In the genomic region with DNA sequence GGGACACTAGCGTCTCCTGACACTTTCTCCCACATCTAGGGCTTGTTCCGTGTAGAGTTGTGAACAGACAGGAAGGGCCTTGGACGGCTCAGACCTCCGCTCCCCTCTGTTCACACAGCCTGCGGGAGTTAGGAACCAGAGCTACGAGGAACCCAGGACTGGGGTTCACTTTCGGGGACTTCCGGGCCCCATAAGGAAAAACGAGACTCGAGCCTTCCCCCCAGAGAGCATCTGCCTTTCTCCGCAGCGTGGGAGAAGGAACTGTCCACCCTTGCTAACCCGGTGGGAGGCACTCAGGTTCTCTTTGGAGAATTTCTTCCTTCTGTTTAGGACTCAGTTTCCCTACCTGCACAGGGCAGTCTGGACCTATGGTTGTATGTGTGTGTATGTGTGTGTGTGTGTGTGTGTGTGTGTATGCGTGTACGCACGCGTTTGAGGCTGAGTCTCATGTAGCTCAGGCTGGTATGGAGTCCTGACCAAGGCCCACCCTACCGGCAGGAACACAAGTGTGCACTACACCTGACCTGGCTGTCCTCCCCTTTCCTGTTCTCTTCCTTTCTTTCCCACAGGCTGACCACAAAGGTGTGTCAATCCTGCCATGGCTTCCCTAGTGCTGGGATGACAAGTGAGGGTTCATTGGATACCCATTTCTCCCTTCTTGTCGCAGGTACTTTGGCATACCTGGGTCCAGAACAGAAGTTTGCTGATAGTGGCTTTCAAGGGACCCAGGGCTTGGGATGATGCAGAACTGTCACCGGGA, we compare ENCODE assay signal across 9 mouse cellular contexts. TPM values are rescaled to one million over a fixed set of nuclear protein-coding genes. Genes with fewer than 3 reads are reported as not detected.
DNase-seq lines count a peak whose midpoint lies in the region; ATAC-seq and TF ChIP-seq lines count a peak whose summit lies in the region.
"Had no signal": no experiment of that assay in that cellular context is flagged by ENCODE, and none has a peak within 500 bp of the region (broad histone marks: within the 10 kb centered on the region; RNA-seq: fewer than 3 reads in every experiment).

No protein-coding gene starts in this region.

- in situ Hi-C loops in ES-E14 (cut with MboI; ENCODE audit: low sequenced_read_pairs in 2 of 2, unreplicated experiment in 2 of 2): no loop called here

- intact Hi-C loops in heart, postnatal 10 days (cut with DNase I): loop anchor here (1.0 kb wide), 1 partner anchor 20 kb away; a partner anchor contains a TSS

- peaks cover 67% of the 10 kb centered on the region for H3K27me3 ChIP-seq in heart, embryonic 13.5 days (replicated peaks)
- peaks cover 54% of the 10 kb centered on the region for H3K27me3 ChIP-seq in hindbrain, embryonic 14.5 days (ENCODE audit: control insufficient read depth, insufficient read depth, low read length)
- H3K27me3 ChIP-seq in midbrain, embryonic 14.5 days (ENCODE audit: control insufficient read depth, insufficient read depth, low read length): peaks cover 45% of the 10 kb centered on the region

- H3K36me3 ChIP-seq in heart, embryonic 13.5 days: peaks cover 25% of the 10 kb centered on the region
- peaks cover 30% of the 10 kb centered on the region for H3K36me3 ChIP-seq in ES-E14 (ENCODE audit: control insufficient read depth, insufficient read depth, low read length, poor library complexity, severe bottlenecking)
- H3K36me3 ChIP-seq in hindbrain, embryonic 14.5 days (replicated peaks; ENCODE audit: control insufficient read depth, insufficient read depth): peaks cover 32% of the 10 kb centered on the region
- peaks cover 31% of the 10 kb centered on the region for H3K36me3 ChIP-seq in midbrain, embryonic 14.5 days (ENCODE audit: control insufficient read depth, insufficient read depth, low read length)

- H3K4me1 ChIP-seq in heart, embryonic 13.5 days: peaks cover 24% of the 10 kb centered on the region
- peaks cover 4 to 21% of the 10 kb centered on the region in 2 experiments; a peak in 3 of 4 replicates for H3K4me1 ChIP-seq in ES-E14 (ENCODE audit: control insufficient read depth in 2 of 2, insufficient read depth in 2 of 2, low read length in 2 of 2, poor library complexity in 1 of 2)
- peaks cover 12% of the 10 kb centered on the region for H3K4me1 ChIP-seq in hindbrain, embryonic 14.5 days (replicated peaks; ENCODE audit: control insufficient read depth, insufficient read depth, low read length)
- H3K4me1 ChIP-seq in midbrain, embryonic 14.5 days (ENCODE audit: control insufficient read depth, insufficient read depth, low read length): peaks cover 8% of the 10 kb centered on the region

- DNase-seq in heart, postnatal 10 days: no peak
- no peak for DNase-seq in ES-E14 (ENCODE audit: low read depth, low spot score)
- no peak for DNase-seq in hindbrain, embryonic 14.5 days (ENCODE audit: low spot score)
- peak; percentile 15 for DNase-seq in midbrain, embryonic 14.5 days
- DNase-seq in ovary, postnatal 14 days (ENCODE audit: low spot score): no peak
- no peak for DNase-seq in left cerebral cortex, adult 18-20 months (ENCODE audit: low spot score in 2 of 2)
- DNase-seq in urinary bladder, postnatal 14 days (ENCODE audit: low spot score): no peak

- peak overlapping the region; percentile 58 for H3K4me2 ChIP-seq in heart, embryonic 13.5 days
- H3K4me2 ChIP-seq in hindbrain, embryonic 14.5 days (replicated peaks): peak overlapping the region; percentile 35
- peak overlapping the region; percentile 38; the same call in 1 of the 2 replicates for H3K4me2 ChIP-seq in midbrain, embryonic 14.5 days (ENCODE audit: low read length)

- H3K9me3 ChIP-seq in heart, embryonic 13.5 days: 0 out of 2 replicates have a peak, but pooled peaks cover 3% of the 10 kb centered on the region
- H3K9me3 ChIP-seq in ES-E14 (ENCODE audit: control insufficient read depth, insufficient read depth, low read depth, low read length): no peaks in the 10 kb centered on the region
- no peaks in the 10 kb centered on the region for H3K9me3 ChIP-seq in hindbrain, embryonic 14.5 days (ENCODE audit: control insufficient read depth, low read length)
- H3K9me3 ChIP-seq in midbrain, embryonic 14.5 days (ENCODE audit: control insufficient read depth, low read length): no peaks in the 10 kb centered on the region

- peak overlapping the region; percentile 40 for H3K4me3 ChIP-seq in heart, embryonic 13.5 days
- H3K4me3 ChIP-seq in ES-E14 (ENCODE audit: insufficient read depth in 1 of 2, low read depth in 1 of 2, low read length in 2 of 2, poor library complexity in 1 of 2, severe bottlenecking in 1 of 2): peak overlapping the region in 1 of 2 experiments; percentile 66; a peak in 2 of 4 replicates
- peak overlapping the region; percentile 22; the same call in 1 of the 2 replicates for H3K4me3 ChIP-seq in hindbrain, embryonic 14.5 days (replicated peaks; ENCODE audit: low read length)
- H3K4me3 ChIP-seq in midbrain, embryonic 14.5 days (replicated peaks; ENCODE audit: low read depth, low read length): 0 out of 2 replicates have a peak overlapping the region, but pooled peaks have one; percentile 21

- 25% methylated on average over 20 of the region's 20 CpGs for WGBS in heart, embryonic 13.5 days
- WGBS in hindbrain, embryonic 14.5 days: 29% methylated on average over 20 of the region's 20 CpGs
- 34% methylated on average over 20 of the region's 20 CpGs for WGBS in midbrain, embryonic 14.5 days

- ATAC-seq in heart, embryonic 13.5 days (ENCODE audit: extremely low read depth, insufficient number of reproducible peaks, low FRiP score, low TSS enrichment): no peak
- ATAC-seq in hindbrain, embryonic 14.5 days (ENCODE audit: low FRiP score): no peak
- no peak for ATAC-seq in midbrain, embryonic 14.5 days (ENCODE audit: low FRiP score, low TSS enrichment)

- peak overlapping the region; percentile 60; the same call in 1 of the 2 replicates for H3K9ac ChIP-seq in heart, embryonic 13.5 days
- 0 out of 2 replicates have a peak overlapping the region, but pooled peaks have one; percentile 56 for H3K9ac ChIP-seq in ES-E14 (ENCODE audit: insufficient read depth, low read depth, low read length, poor library complexity, severe bottlenecking)
- peak overlapping the region; percentile 42 for H3K9ac ChIP-seq in hindbrain, embryonic 14.5 days
- H3K9ac ChIP-seq in midbrain, embryonic 14.5 days (replicated peaks; ENCODE audit: low read length): no peak overlapping the region; the same call in 1 of the 2 replicates

- H3K27ac ChIP-seq in heart, embryonic 13.5 days (replicated peaks): no peak overlapping the region
- no peak overlapping the region for H3K27ac ChIP-seq in ES-E14 (ENCODE audit: insufficient read depth, low read depth, low read length, poor library complexity, severe bottlenecking)
- H3K27ac ChIP-seq in hindbrain, embryonic 14.5 days: no peak overlapping the region
- no peak overlapping the region for H3K27ac ChIP-seq in midbrain, embryonic 14.5 days (replicated peaks; ENCODE audit: low read depth, low read length)

TF ChIP-seq in ES-E14, 5 proteins besides CTCF, POLR2A, EP300 and RAD21:
- TF ChIP-seq CHD2 (IDR thresholded peaks at IDR 0.05; ENCODE audit: low read depth, low read length): no peak

RNA-seq across cellular contexts. Expression of a gene that starts 0.5 kb away (rescaled TPM):
- 0.06 and 0.09 TPM in 2 replicates for polyA plus RNA-seq in heart, embryonic 13.5 days (2015; fragmentation: Nextera tagmentation; extraction: Ambion mirVana)
- total RNA-seq in heart, postnatal 10 days (2021): under 1 TPM in 1 of 2 experiments, not detected in 1; 0.10 TPM
- 2.5 and 3.4 TPM in 2 replicates for total RNA-seq in ES-E14 (2012; rRNA removed)
- polyA plus RNA-seq in hindbrain, embryonic 14.5 days (2014; fragmentation: Nextera tagmentation; extraction: Ambion mirVana): 1.5 and 1.8 TPM in 2 replicates
- 0.40 and 0.96 TPM in 2 replicates for polyA plus RNA-seq in midbrain, embryonic 14.5 days (2014; fragmentation: Nextera tagmentation; extraction: Ambion mirVana)
- 10 to 100 TPM; 12.8 to 13.0 TPM for total RNA-seq in left cerebral cortex, adult 18-20 months (2021)
- total RNA-seq: liver, adult 2 months had no signal
- polyA plus RNA-seq: liver, adult 2 months had no signal

RNA-seq across cellular contexts. Expression of a gene that starts 4.1 kb away (rescaled TPM):
- 3,040 and 3,097 TPM in 2 replicates for polyA plus RNA-seq in heart, embryonic 13.5 days (2015; fragmentation: Nextera tagmentation; extraction: Ambion mirVana)
- total RNA-seq in heart, postnatal 10 days (2021): 1,000 to 10,000 TPM; 1,171 to 1,193 TPM
- 2,806 and 2,972 TPM in 2 replicates for total RNA-seq in ES-E14 (2012; rRNA removed)
- 2,214 and 2,704 TPM in 2 replicates for polyA plus RNA-seq in hindbrain, embryonic 14.5 days (2014; fragmentation: Nextera tagmentation; extraction: Ambion mirVana)
- 2,701 and 2,857 TPM in 2 replicates for polyA plus RNA-seq in midbrain, embryonic 14.5 days (2014; fragmentation: Nextera tagmentation; extraction: Ambion mirVana)
- 100 to 1,000 TPM; 682 to 726 TPM for total RNA-seq in left cerebral cortex, adult 18-20 months (2021)

RNA-seq across cellular contexts. Expression of a gene that starts 12.7 kb away (rescaled TPM):
- 32.5 and 35.0 TPM in 2 replicates for polyA plus RNA-seq in heart, embryonic 13.5 days (2015; fragmentation: Nextera tagmentation; extraction: Ambion mirVana)
- total RNA-seq in heart, postnatal 10 days (2021): 10 to 100 TPM; 31.0 to 32.3 TPM
- total RNA-seq in ES-E14 (2012; rRNA removed): 53.4 and 60.8 TPM in 2 replicates
- 49.6 and 51.4 TPM in 2 replicates for polyA plus RNA-seq in hindbrain, embryonic 14.5 days (2014; fragmentation: Nextera tagmentation; extraction: Ambion mirVana)
- polyA plus RNA-seq in midbrain, embryonic 14.5 days (2014; fragmentation: Nextera tagmentation; extraction: Ambion mirVana): 46.5 and 54.0 TPM in 2 replicates
- 10 to 100 TPM; 87.1 to 98.0 TPM for total RNA-seq in left cerebral cortex, adult 18-20 months (2021)

RNA-seq across cellular contexts. Expression of a gene that starts 19.3 kb away (rescaled TPM):
- polyA plus RNA-seq in heart, embryonic 13.5 days (2015; fragmentation: Nextera tagmentation; extraction: Ambion mirVana): 88.5 and 89.0 TPM in 2 replicates
- 10 to 100 TPM; 40.9 to 41.1 TPM for total RNA-seq in heart, postnatal 10 days (2021)
- 52.5 and 82.3 TPM in 2 replicates for total RNA-seq in ES-E14 (2012; rRNA removed)
- polyA plus RNA-seq in hindbrain, embryonic 14.5 days (2014; fragmentation: Nextera tagmentation; extraction: Ambion mirVana): 155 and 158 TPM in 2 replicates
- 149 and 178 TPM in 2 replicates for polyA plus RNA-seq in midbrain, embryonic 14.5 days (2014; fragmentation: Nextera tagmentation; extraction: Ambion mirVana)
- 100 to 1,000 TPM; 101 to 102 TPM for total RNA-seq in left cerebral cortex, adult 18-20 months (2021)

RNA-seq across cellular contexts. Expression of a gene that starts 30.0 kb away (rescaled TPM):
- 1.5 TPM in 2 replicates for polyA plus RNA-seq in heart, embryonic 13.5 days (2015; fragmentation: Nextera tagmentation; extraction: Ambion mirVana)
- total RNA-seq in heart, postnatal 10 days (2021): 1 to 10 TPM; 3.1 to 3.7 TPM
- 3.7 and 6.6 TPM in 2 replicates for total RNA-seq in ES-E14 (2012; rRNA removed)
- polyA plus RNA-seq in hindbrain, embryonic 14.5 days (2014; fragmentation: Nextera tagmentation; extraction: Ambion mirVana): 10.0 and 14.3 TPM in 2 replicates
- polyA plus RNA-seq in midbrain, embryonic 14.5 days (2014; fragmentation: Nextera tagmentation; extraction: Ambion mirVana): 13.3 and 16.0 TPM in 2 replicates
- 10 to 100 TPM; 17.4 to 19.3 TPM for total RNA-seq in left cerebral cortex, adult 18-20 months (2021)
